Mouse (Mus musculus): ENCODE results near the gene Hoxa11.

The Hoxa11 gene

DNA sequence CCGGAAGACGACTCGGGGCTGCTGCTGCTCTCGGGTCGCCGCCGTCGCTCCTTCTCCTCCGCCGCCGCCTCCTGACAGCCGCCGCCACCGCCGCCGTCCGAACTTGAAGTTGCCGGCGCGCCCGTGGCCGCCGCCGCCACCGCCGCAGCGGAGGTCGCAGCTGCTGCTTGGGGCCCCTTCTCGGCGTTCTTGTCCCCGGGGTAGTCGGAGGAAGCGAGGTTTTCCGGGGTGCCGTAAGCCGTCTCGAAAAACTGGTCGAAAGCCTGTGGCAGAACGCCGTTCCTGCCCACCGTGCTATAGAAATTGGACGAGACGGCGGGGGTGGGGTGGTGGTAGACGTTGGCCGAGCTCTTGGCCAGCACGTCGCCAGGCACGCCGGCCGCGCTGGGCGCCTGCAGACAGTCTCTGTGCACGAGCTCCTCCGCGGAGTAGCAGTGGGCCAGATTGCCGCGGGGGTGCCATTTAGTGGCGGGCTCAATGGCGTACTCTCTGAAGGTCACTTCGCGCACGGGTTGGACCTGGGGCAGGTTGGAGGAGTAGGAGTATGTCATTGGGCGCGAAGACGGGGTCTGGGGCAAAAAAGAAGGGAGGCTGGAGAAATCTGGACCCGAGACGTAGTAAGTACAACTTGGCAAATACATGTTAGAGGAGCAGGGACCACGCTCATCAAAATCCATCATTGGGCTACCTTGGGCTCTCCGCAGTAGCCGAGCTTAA lies 412 bp downstream of the Hoxa11 start:
- TF ChIP-seq GATA4 (IDR thresholded peaks at IDR 0.05; ENCODE audit: insufficient replicate concordance, low read length) = no peak

DNA sequence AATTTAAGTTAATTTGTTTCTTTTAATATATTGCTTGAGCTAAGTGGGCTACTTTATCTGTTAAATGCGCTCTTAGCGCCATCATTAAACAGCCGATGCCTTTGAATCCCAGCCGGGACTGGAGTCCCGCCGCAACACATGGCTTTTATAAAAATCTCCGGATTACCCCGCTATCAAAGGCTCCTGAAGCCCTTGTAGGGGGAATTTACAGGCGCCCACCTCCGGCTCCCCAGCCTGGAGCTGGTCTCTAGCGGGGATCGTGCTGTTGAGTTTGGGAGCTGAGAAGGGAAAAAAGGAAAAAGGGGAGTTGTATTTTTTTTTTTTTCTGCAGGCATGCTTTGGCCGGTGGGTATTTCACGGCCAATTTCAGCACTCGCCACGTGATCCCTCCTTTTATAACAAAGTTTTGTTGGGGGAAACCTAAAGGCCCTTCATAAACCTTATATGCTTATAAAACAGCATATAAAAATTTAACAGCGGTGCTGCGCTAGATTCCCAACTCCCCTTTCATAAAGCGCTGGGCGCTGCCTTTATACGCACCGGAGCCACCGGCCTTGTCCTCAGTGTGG lies 1.1 kb downstream of the Hoxa11 start:
- TF ChIP-seq GATA4 (IDR thresholded peaks at IDR 0.05; ENCODE audit: insufficient replicate concordance, low read length) = no peak

DNA sequence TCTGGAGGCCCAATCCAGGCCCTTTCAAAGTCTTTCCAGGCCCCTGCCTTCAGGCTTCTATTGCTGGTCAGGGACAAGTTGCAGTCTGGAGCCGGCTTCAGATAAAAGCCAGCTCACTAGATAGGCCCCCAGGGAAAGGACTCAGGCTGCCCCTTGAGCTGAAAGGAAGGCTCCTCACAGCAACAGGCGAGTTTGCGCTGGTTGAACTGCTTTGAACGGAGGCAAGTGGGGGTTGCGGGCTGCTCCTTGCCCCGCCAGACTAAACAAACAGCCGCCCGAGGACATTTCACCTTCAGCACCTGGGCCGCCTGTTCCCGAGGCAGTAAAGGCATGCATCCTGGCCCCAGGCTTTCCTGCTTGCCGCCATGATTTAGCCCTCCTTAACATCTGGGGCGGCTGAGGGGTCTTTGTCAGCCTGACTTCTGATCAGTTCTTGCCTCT lies 1.9 kb downstream of the Hoxa11 start:
- no peak for TF ChIP-seq GATA4 (IDR thresholded peaks at IDR 0.05; ENCODE audit: insufficient replicate concordance, low read length)

DNA sequence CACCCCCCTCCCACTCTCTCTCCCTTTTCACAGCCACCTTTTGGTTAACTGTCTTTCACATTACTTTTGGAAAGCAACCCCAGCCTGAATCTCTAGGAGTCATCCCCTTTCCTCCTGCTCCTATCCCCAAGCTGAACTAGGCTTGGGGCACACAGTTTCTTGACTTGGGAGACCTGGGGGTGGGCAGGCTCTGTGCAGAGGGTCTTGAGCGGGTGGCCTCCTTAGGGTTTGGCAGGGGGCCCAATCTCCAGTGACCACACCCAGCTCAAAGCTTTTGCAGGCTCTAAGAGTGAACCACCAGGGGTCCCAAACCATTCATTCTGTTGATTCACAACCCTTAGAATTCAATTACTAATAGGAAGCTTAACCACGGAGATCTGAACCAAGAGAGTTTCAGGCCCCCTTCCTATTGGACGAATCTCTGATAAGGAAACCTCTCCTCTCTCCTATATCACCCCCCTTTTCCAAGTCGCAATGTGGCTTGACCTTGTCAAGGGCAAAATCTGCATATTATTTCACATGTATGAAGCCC lies 2.7 kb downstream of the Hoxa11 start:
- no peak for TF ChIP-seq GATA4 (IDR thresholded peaks at IDR 0.05; ENCODE audit: insufficient replicate concordance, low read length)

DNA sequence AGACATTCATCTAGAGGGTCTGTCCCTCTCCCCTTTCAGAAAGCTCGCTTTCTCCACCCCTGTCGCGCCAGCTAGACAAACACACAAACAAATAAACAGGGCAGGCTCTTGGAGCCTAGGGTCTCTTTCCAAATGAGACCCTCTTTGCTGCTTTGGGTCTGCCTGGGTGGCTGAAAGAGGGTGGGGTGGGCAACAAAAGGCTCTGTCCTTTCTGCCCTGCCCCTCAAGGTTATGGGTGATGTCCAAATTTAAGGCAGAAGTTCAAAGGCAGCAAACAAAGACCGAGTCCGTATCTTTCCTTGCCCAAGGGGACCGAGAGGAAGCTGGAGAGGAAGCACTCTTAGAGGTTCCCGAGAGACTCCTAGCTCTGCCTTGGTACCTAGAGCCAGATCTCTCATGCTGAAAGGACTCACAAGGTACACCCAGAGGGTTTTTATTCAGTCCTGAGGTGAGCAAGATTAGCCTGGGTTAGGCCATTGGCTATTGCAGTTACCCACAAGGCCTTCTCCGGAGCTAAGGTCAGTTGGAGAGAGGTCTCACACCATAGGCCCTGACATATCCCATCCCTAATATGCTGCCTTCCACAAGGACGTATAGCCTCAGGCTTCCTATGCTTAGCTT lies 4.5 kb downstream of the Hoxa11 start:
- no peak for TF ChIP-seq GATA4 (IDR thresholded peaks at IDR 0.05; ENCODE audit: insufficient replicate concordance, low read length)

DNA sequence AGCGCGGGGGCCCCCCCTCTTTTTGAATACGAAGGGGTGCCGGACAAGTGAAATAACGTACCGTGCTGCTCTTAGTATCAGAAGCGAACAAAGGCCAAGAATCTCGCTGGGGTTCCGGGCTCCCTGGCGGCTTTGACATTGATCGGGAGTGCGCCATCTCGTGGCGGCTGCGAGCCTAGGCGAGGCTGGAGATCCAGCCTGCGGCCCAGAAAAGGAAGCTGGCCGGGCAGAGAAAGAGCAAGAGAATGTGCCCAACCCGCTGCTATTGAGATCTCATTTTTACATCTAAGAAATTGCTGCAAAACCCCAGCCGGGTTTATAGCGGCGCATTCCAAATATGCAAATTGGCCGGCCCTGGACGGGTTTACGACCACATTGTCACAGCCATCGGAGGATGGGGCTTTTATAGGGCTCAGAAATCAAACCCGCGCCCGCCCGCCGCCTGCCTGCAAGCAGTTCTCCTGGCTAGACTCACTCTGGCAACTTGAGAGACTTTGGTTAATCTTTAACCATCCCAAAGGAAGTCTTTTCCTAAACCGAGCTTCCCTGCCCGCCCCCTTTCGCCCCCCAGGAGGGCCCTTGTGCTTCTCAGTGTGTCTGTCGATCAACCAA lies 5.1 kb downstream of the Hoxa11 start, which contains the start of gene Hoxa10:
Gene Hoxa10, minus strand, starts transcription at position 466 of the 612 bp plus-strand sequence.
- no peak; the same call in 1 of the 2 replicates for TF ChIP-seq GATA4 (IDR thresholded peaks at IDR 0.05; ENCODE audit: insufficient replicate concordance, low read length)

DNA sequence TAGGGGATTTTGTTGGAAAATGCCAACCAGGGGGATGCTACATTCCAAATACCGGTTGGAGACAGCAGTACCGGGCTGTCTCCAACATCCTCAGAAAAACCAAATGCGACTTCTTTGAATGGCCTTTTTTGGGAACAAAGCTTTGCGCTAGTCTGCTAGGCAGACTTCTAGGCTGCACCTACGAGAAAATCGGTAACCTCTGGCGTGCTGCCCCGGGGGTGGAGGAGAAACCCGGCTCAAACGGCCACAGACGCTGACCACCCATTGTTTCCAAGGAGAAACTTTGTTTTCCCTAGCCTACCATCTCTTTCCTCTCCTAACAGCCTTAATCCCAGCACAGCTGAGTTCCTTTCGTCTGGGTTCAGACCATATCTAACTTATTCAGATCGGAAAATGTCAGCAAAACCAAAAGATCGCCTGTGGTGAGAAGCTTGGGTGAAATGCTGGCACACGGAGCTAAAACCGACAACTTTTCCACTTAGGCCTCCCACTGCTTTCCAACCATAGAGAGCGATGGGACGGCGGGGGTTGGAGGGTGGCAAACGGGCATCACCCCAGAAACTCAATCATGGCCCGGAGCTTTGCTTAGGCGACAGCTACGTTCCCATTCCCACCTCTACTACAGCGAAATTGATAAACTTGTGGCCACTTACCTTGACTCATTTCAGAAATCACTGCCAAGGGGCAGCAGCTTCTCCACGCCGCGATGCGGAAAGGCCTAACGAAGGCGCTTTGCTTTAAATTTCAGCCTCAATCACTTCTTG lies 5.8 kb downstream of the Hoxa11 start:
- no peak for TF ChIP-seq GATA4 (IDR thresholded peaks at IDR 0.05; ENCODE audit: insufficient replicate concordance, low read length)

DNA sequence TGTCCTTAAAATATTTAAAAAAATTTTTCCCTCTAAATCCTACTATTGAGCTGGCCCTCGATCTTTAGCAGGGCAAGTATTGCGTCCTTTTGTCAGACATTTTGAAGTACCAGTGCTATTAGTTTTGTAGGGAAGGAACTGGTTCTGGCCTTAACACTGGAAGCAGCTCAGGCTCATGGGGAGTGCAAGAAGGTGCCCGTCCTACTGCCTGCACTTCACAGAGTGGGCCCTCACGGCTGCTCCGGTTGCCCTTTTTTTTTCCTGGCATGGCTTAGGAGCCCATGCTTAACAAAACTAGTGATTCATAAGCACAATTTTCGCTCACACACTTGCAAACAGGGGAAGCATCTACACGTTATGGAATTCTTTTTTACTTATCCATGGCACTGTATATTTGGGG lies 6.6 kb downstream of the Hoxa11 start:
- TF ChIP-seq GATA4 (IDR thresholded peaks at IDR 0.05; ENCODE audit: insufficient replicate concordance, low read length) = no peak

DNA sequence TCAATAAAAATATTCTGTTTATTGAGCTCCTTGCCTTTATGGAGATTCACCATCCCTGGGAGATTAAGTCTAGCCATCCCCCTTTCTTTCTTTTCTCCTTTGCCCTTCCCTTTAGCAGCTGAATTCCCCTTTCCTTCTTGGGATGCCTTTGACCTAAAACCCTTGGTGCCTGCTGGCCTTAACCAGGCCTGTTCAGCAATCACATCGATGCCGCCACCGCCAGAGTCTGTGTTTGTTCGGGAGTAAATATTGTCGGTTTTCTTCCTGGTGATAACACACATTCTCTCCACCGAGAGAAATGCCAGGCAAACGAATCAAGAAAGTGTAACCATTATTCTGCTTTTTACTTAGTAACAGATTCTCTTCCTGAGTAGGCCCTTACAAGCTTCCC lies 7.5 kb downstream of the Hoxa11 start:
- no peak for TF ChIP-seq GATA4 (IDR thresholded peaks at IDR 0.05; ENCODE audit: insufficient replicate concordance, low read length)

DNA sequence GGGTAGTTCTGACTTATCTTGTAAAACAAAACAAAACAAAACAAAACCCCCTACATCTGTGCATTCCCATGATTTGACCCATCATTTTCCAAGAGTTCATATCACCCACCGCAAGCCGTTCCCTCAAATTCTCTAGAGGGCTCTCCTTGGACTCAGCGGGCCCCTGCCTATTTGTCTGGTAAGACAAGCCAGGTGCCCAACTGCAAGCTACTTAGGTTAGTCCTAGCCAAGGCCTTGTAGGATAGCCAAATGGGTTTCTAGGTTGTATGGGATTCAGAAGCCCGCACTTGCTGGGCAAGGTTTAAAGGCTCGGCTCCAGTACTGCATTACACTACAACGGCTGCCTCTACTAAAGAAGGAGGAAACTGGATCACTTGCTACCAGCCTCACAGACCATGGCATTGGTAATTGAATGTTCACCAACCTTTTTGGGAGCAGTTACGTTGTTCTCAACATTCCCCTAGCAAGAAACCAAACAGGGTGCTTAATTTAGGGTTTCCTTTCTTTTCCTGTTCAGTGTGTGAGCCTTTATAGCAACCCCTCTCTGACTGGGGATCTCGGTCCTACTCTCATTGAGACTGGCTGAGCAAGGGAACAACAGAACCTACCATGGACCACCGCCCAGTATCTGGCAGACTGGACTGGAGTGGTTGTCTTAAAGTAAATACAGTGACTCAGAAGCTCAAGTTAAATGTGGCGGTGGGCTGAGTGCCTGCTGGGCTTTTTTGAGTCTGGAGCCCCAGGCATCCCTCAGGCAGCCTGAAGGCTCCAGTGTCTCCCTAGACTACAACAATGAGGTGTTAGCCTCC lies 8.1 kb downstream of the Hoxa11 start:
- TF ChIP-seq GATA4 (IDR thresholded peaks at IDR 0.05; ENCODE audit: insufficient replicate concordance, low read length) = no peak

DNA sequence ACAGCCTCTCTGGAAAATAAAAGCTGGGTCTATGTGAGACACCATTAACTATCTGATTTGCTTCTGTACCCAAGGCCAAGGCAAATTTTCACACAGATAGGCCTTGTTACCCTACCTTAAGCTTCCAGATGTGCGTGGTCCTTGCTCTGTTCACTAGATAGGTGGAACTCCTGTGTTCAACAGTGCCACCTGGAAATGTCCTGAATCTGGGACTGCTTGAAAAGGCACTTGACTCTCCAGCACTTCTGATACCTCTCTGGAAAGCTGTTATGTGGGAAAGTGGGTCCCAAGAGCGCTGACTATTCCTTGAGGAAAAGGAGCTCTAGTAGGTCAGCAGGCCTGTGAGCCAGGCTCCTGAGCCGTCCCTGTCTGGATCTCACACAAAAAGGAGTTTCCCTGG lies 8.8 kb downstream of the Hoxa11 start:
- TF ChIP-seq GATA4 (IDR thresholded peaks at IDR 0.05; ENCODE audit: insufficient replicate concordance, low read length) = no peak

DNA sequence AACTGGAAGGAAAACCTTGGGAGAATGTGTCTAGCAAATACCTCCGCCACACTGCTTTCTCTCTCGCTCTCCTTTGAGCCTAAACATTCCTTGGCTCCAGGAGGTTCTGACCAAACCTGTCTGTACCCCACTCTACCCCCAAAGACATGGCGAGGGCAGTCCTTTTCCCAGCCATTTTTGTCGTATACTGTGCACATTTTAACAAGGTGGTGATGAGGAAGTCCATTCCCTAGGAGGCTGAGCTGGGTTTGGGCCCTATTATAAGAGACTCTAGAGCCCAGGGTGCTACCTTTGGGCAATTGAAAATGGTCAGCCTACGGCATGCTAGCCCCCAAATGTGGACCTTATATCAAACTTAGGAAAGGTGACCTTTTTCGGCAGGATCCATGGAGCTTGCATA lies 9.7 kb downstream of the Hoxa11 start:
- TF ChIP-seq GATA4 (IDR thresholded peaks at IDR 0.05; ENCODE audit: insufficient replicate concordance, low read length) = no peak

DNA sequence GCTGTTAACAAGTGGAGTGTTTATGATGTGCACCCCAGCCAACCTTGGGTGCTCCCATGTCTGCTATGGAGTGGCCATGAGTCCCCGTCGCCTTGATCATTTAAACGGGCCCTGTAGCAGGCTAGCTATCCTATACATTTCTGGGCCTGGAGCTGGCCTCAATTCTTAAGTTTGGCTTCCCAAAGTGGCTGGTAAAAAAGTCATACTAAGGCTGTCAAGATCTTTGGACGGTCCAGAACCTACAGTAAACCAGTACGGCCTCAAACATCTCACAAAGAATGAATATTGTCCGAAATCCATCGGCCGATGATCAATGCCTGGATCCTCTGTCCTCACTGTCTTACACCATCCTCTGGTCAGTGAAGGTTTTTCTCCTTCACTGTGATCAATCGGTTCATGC lies 10.3 kb downstream of the Hoxa11 start:
- TF ChIP-seq GATA4 (IDR thresholded peaks at IDR 0.05; ENCODE audit: insufficient replicate concordance, low read length) = no peak

DNA sequence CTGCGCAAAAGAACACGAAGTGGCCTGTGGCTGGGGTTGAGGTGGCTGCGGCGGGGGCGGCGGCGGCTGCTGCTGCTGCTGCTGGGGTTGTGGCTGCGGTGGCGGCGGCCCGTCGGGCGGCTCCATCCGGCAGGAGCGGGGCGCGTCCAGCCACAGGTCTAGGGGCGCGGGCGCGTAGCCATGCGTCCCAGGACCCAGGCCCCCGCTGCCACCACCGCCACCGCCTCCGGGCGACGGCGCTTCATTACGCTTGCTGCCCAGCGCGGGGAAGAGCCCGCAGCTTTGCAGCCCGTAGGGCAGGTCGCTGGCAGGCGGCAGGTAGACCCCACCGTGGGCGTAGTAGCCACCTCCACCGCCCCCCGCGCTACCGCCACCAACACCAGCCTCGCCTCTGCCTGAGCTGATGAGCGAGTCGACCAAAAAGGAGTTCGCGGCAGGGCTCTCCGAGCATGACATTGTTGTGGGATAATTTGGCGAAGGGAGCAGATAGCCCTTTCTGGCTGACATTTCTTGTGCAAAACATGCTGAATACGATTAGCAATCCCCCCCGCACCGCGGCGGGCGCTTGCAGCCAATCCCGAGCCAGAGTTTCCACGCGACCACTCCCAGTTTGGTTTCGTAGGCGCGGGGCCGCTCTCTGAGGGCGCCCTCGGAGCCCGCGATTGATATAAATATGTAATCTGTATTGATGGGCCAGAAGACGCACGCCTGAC lies 11.0 kb downstream of the Hoxa11 start:
- no peak for TF ChIP-seq GATA4 (IDR thresholded peaks at IDR 0.05; ENCODE audit: insufficient replicate concordance, low read length)
